In the genomic region with DNA sequence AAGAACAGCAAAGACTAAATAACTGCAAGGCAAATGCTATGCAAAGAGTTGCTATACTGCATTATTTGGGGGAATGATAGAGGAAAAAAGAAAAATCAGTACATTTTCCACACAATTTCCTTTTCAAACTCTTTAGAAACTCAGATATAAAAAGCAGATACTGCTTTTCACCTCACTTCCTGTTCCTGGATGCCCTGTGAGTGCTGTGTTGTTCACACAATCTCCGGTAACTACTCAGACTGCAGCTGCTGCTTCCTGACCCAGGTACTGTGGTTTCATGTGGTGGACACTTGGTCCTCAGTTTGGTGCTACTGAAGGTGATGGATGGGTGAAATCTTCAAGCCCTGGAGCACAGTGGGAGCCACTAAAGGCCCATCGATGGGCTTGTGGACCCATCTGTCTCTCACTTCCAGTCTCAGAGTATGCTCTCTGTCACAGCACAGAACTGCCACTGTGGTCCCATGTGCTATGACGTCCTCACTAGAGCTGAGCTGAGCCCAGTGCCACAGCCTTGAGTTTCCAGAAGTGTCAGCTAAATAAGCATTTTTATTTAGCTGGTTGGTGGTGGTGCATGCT, we compare ENCODE assay signal across 22 mouse cellular contexts. TPM values are rescaled to one million over a fixed set of nuclear protein-coding genes. Genes with fewer than 3 reads are reported as not detected.
DNase-seq lines count a peak whose midpoint lies in the region; TF ChIP-seq lines count a peak whose summit lies in the region.
"Had no signal": no experiment of that assay in that cellular context is flagged by ENCODE, and none has a peak within 500 bp of the region (broad histone marks: within the 10 kb centered on the region; RNA-seq: fewer than 3 reads in every experiment).

No protein-coding gene starts in this region.

- no peaks in the 10 kb centered on the region for H3K27me3 ChIP-seq in testis, adult 2 months (ENCODE audit: control insufficient read depth, insufficient read depth, low read length)
- H3K27me3 ChIP-seq: heart, embryonic 15.5 days; neural tube, embryonic 13.5 days had no signal

- H3K4me1 ChIP-seq in testis, adult 2 months (ENCODE audit: control insufficient read depth, insufficient read depth, low read length): no peaks in the 10 kb centered on the region
- H3K4me1 ChIP-seq: embryonic facial prominence, embryonic 10.5 days; limb, embryonic 10.5 days; neural tube, embryonic 13.5 days had no signal

- peak overlapping the region; percentile 75 for H3K4me3 ChIP-seq in testis, adult 2 months (ENCODE audit: control insufficient read depth, low read depth, low read length)
- H3K4me3 ChIP-seq: embryonic facial prominence, embryonic 10.5 days; heart, adult 2 months; heart, embryonic 15.5 days; left cerebral cortex, adult 2 months; limb, embryonic 10.5 days; neural tube, embryonic 13.5 days had no signal

- H3K27ac ChIP-seq in testis, adult 2 months (ENCODE audit: control insufficient read depth, insufficient read depth, low read depth, low read length): no peak overlapping the region
- H3K27ac ChIP-seq: embryonic facial prominence, embryonic 10.5 days; heart, adult 2 months; heart, embryonic 15.5 days; hindbrain, postnatal 0 days; left cerebral cortex, adult 2 months; limb, embryonic 10.5 days; neural tube, embryonic 13.5 days had no signal

- H3K36me3 ChIP-seq in testis, adult 2 months (ENCODE audit: control insufficient read depth, insufficient read depth, low read length): no peaks in the 10 kb centered on the region; the same call in 1 of the 2 replicates

- TF ChIP-seq CTCF in testis, adult 2 months (IDR thresholded peaks at IDR 0.05; ENCODE audit: control insufficient read depth, insufficient read depth, insufficient replicate concordance, low read depth, low read length): no peak

- no peak for TF ChIP-seq POLR2A in testis, adult 2 months (IDR thresholded peaks at IDR 0.05; ENCODE audit: control insufficient read depth, low read depth, low read length)

- no peak for DNase-seq in testis, postnatal 14 days (ENCODE audit: low spot score)
- DNase-seq in T-cell, adult 2 months (ENCODE audit: low spot score): peak; percentile 59
- peak; percentile 24 to 45 for DNase-seq in natural killer cell, adult 2 months (ENCODE audit: low spot score in 2 of 2)
- peak; percentile 8 to 14 for DNase-seq in thymus, postnatal 36 days
- DNase-seq in right cerebral cortex, postnatal 25 days: no peak
- no peak for DNase-seq in cerebellum, adult 9-10 months
- DNase-seq in kidney, postnatal 4 days: no peak
- DNase-seq: cerebellum, adult 2 months; gastrocnemius, postnatal 10 days; kidney, adult 2 months; kidney, postnatal 14 days; layer of hippocampus, adult 9-11 months; lung, embryonic 14.5 days; lung, postnatal 4 days had no signal

RNA-seq across cellular contexts. Expression of gene Fam120a, which starts 38.2 kb away (rescaled TPM):
- polyA plus RNA-seq in testis, adult 2 months (2012; rRNA removed): 10.4 and 10.8 TPM in 2 replicates

RNA-seq across cellular contexts. Expression of gene Phf2, which starts 58.7 kb away (rescaled TPM):
- polyA plus RNA-seq in testis, adult 2 months (2012; rRNA removed): 20.3 and 21.0 TPM in 2 replicates

Comparison
In these comparisons a context has a peak if more than half of its experiments do, and no peak if none do; other contexts are left out.
1. DNase-seq: peak in T-cell, adult 2 months (single experiment), natural killer cell, adult 2 months (2 of 2) and thymus, postnatal 36 days (2 of 2); none in testis, postnatal 14 days (single experiment), right cerebral cortex, postnatal 25 days (single experiment), cerebellum, adult 9-10 months (single experiment) and kidney, postnatal 4 days (0 of 2).